Mouse (Mus musculus) embryonic facial prominence, embryonic 12.5 days (tissue): ENCODE results near the gene 1700086D15Rik. TPM values are rescaled to one million over a fixed set of nuclear protein-coding genes. Genes with fewer than 3 reads are reported as not detected.

Experiments used
- polyA plus RNA-seq: library from polyadenylated mRNA; unstranded; fragments of >200 nt; fragmentation: Nextera tagmentation; extraction: Ambion mirVana; gene quantifications from 2 replicates; pipeline ENCODE4 v1.2.1, GENCODE M21; 2016

The 1700086D15Rik gene
- polyA plus RNA-seq, 1 experiment from 2014 or later = not detected

Other genes with a start within 250 kb of the 1700086D15Rik start
- gene Elac2, start 180.9 kb downstream of the 1700086D15Rik start, polyA plus RNA-seq = 34.0 and 34.2 TPM in 2 replicates
- gene Arhgap44, start 3.1 kb upstream of the 1700086D15Rik start, polyA plus RNA-seq = 5.6 and 6.4 TPM in 2 replicates
- 1.7 and 2.0 TPM in 2 replicates for gene Myocd, start 110.1 kb upstream of the 1700086D15Rik start, polyA plus RNA-seq